Mouse (Mus musculus): ENCODE measurements around the gene Ifna5. TPM values are rescaled to one million over a fixed set of nuclear protein-coding genes. Genes with fewer than 3 reads are reported as not detected.

Gene Ifna5
- polyA plus RNA-seq (2012; rRNA removed; ENCODE audit: low replicate concordance): not detected in 2 replicates

DNA sequence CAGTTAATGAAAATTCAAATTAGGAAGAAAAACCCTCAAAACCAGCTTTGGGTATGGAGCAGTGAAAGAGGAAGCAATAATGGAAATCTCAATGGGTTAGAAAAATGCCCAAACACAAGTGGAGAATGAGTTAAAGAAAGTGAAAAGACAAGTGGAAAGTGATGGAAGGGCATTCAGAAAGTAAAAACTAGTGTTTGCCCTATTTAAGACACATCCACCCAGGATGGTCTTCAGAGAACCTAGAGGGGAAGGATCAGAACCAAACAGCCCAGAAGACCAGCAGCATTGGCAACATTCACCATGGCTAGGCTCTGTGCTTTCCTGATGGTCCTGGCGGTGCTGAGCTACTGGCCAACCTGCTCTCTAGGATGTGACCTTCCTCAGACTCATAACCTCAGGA lies at the start of gene Ifna5:
Gene Ifna5, plus strand, starts transcription at position 301 of the 400 bp plus-strand sequence.

GRCm38 (mm10) chr4:88788402-88788801 lies 46.9 kb upstream of the Ifna5 start, which contains the start of gene Gm13277:
Gm13277 (plus strand) TSS chr4:88788632.

GRCm38 (mm10) chr4:88791250-88791649 lies 44.1 kb upstream of the Ifna5 start, which contains the start of gene Gm13278:
Gm13278 (plus strand) TSS chr4:88791550.

GRCm38 (mm10) chr4:88793936-88794675 lies 41.2 kb upstream of the Ifna5 start, which contains the start of gene Gm13275:
Gm13275 (plus strand) TSS chr4:88794487.

GRCm38 (mm10) chr4:88797097-88797496 lies 38.2 kb upstream of the Ifna5 start, which contains the start of gene Gm13279:
Gm13279 (plus strand) TSS chr4:88797397.

GRCm38 (mm10) chr4:88799365-88799764 lies 36.0 kb upstream of the Ifna5 start, which contains the start of gene Gm13285:
Gm13285 (plus strand) TSS chr4:88799665.

GRCm38 (mm10) chr4:88802954-88803353 lies 32.4 kb upstream of the Ifna5 start, which contains the start of gene Gm13287:
Gm13287 (plus strand) TSS chr4:88803254.

GRCm38 (mm10) chr4:88805231-88805630 lies 30.1 kb upstream of the Ifna5 start, which contains the start of gene Gm13288:
Gm13288 (plus strand) TSS chr4:88805531.

DNA sequence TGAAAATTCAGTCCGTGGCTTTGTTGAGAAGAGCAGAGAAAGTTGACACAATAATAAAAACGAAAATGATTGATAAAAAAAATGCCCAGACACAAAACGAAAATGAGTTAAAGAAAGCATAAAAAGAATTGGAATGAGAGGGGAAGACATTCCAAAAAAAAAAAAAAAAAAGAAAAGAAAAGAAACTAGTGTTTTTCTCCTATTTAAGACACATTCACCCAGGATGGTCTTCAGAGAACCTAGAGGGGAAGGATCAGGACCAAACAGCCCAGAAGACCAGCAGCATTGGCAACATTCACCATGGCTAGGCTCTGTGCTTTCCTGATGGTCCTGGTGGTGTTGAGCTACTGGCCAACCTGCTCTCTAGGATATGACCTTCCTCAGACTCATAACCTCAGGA lies 19.4 kb upstream of the Ifna5 start, which contains the start of gene Ifna7:
Gene Ifna7, plus strand, starts transcription at position 301 of the 400 bp plus-strand sequence.

GRCm38 (mm10) chr4:88819659-88820058 lies 15.7 kb upstream of the Ifna5 start, which contains the start of gene Ifna11:
Ifna11 (plus strand) TSS chr4:88819959.

DNA sequence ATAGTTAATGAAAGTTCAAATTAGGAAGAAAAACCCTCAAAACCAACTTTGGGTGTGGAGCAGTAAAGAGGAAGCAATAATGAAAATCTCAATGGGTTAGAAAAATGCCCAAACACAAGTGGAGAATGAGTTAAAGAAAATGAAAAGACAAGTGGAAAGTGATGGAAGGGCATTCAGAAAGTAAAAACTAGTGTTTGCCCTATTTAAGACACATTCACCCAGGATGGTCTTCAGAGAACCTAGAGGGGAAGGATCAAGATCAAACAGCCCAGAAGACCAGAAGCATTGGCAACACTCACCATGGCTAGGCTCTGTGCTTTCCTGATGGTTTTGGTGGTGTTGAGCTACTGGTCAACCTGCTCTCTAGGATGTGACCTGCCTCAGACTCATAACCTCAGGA lies 8.2 kb upstream of the Ifna5 start, which contains the start of gene Ifna6:
Gene Ifna6, plus strand, starts transcription at position 301 of the 400 bp plus-strand sequence.

GRCm38 (mm10) chr4:88841438-88841911 lies 6.2 kb downstream of the Ifna5 start, which contains the start of gene Ifna4:
Ifna4 (plus strand) TSS chr4:88841861.

GRCm38 (mm10) chr4:88849698-88850097 lies 14.4 kb downstream of the Ifna5 start, which contains the start of gene Ifna1:
Ifna1 (plus strand) TSS chr4:88850087.

DNA sequence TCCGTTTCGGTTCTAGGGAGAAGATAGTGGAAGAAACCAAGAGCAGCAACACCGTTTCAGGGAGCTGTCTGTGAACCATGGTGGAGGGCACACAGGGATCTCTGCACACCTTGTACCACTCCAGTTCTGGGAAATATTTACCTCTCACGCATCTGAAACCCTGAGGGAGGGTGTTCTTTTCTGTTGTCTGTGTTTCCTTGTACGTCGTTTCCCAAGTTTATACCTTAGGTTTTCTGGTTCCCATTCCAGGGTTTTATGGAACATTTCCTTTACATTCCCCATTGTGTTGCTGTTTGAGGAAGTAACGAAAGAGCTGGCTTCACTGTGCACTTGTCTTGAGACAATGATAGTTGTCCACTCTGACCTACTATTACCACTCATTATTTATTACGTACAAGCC lies 44.8 kb downstream of the Ifna5 start, which contains the start of gene Ifne:
Gene Ifne, minus strand, starts transcription at position 101 of the 400 bp plus-strand sequence.

Other genes starting within 250 kb of the Ifna5 start
- not detected in 2 replicates for gene Ifna9, start 243.1 kb upstream of the Ifna5 start, polyA plus RNA-seq (2012; rRNA removed; ENCODE audit: low replicate concordance)
- gene Ifna12, start 232.1 kb upstream of the Ifna5 start, polyA plus RNA-seq (2012; rRNA removed; ENCODE audit: low replicate concordance): not detected in 2 replicates
- gene C87499, start 201.1 kb upstream of the Ifna5 start, polyA plus RNA-seq (2012; rRNA removed; ENCODE audit: low replicate concordance): not detected in 2 replicates
- not detected in 2 replicates for gene Ifna13, start 191.1 kb upstream of the Ifna5 start, polyA plus RNA-seq (2012; rRNA removed; ENCODE audit: low replicate concordance)
- gene Ifna16, start 158.6 kb upstream of the Ifna5 start, polyA plus RNA-seq (2012; rRNA removed; ENCODE audit: low replicate concordance): not detected in 2 replicates
- not detected in 2 replicates for gene Ifna2, start 151.6 kb upstream of the Ifna5 start, polyA plus RNA-seq (2012; rRNA removed; ENCODE audit: low replicate concordance)
- not detected in 2 replicates for gene Ifnab, start 144.2 kb upstream of the Ifna5 start, polyA plus RNA-seq (2012; rRNA removed; ENCODE audit: low replicate concordance)
- gene Gm26566, start 113.7 kb upstream of the Ifna5 start, polyA plus RNA-seq (2012; rRNA removed; ENCODE audit: low replicate concordance): 0.43 TPM in 1 of 2 replicates, not detected in the other
- 16.8 and 23.2 TPM in 2 replicates for gene Klhl9, start 113.1 kb upstream of the Ifna5 start, polyA plus RNA-seq (2012; rRNA removed; ENCODE audit: low replicate concordance)
- not detected in 2 replicates for gene Gm13271, start 80.7 kb upstream of the Ifna5 start, polyA plus RNA-seq (2012; rRNA removed; ENCODE audit: low replicate concordance)
- 0.17 and 0.27 TPM in 2 replicates for gene Gm13283, start 75.4 kb upstream of the Ifna5 start, polyA plus RNA-seq (2012; rRNA removed; ENCODE audit: low replicate concordance)
- not detected in 2 replicates for gene Gm13290, start 61.7 kb upstream of the Ifna5 start, polyA plus RNA-seq (2012; rRNA removed; ENCODE audit: low replicate concordance)
- gene Gm13289, start 58.6 kb upstream of the Ifna5 start, polyA plus RNA-seq (2012; rRNA removed; ENCODE audit: low replicate concordance): not detected in 2 replicates
- gene Gm13272, start 55.7 kb upstream of the Ifna5 start, polyA plus RNA-seq (2012; rRNA removed; ENCODE audit: low replicate concordance): not detected in 2 replicates
- gene Ifnz, start 53.4 kb upstream of the Ifna5 start, polyA plus RNA-seq (2012; rRNA removed; ENCODE audit: low replicate concordance): 0.07 TPM in 1 of 2 replicates, not detected in the other
- gene Gm13276, start 49.8 kb upstream of the Ifna5 start, polyA plus RNA-seq (2012; rRNA removed; ENCODE audit: low replicate concordance): not detected in 2 replicates
- not detected in 2 replicates for gene Gm13277, start 46.9 kb upstream of the Ifna5 start, polyA plus RNA-seq (2012; rRNA removed; ENCODE audit: low replicate concordance)
- gene Gm13278, start 44.0 kb upstream of the Ifna5 start, polyA plus RNA-seq (2012; rRNA removed; ENCODE audit: low replicate concordance): not detected in 2 replicates
- gene Gm13275, start 41.0 kb upstream of the Ifna5 start, polyA plus RNA-seq (2012; rRNA removed; ENCODE audit: low replicate concordance): not detected in 2 replicates
- not detected in 2 replicates for gene Gm13279, start 38.1 kb upstream of the Ifna5 start, polyA plus RNA-seq (2012; rRNA removed; ENCODE audit: low replicate concordance)
- not detected in 2 replicates for gene Gm13285, start 35.9 kb upstream of the Ifna5 start, polyA plus RNA-seq (2012; rRNA removed; ENCODE audit: low replicate concordance)
- not detected in 2 replicates for gene Gm13287, start 32.3 kb upstream of the Ifna5 start, polyA plus RNA-seq (2012; rRNA removed; ENCODE audit: low replicate concordance)
- gene Gm13288, start 30.0 kb upstream of the Ifna5 start, polyA plus RNA-seq (2012; rRNA removed; ENCODE audit: low replicate concordance): not detected in 2 replicates
- gene Ifna7, start 19.3 kb upstream of the Ifna5 start, polyA plus RNA-seq (2012; rRNA removed; ENCODE audit: low replicate concordance): not detected in 2 replicates
- gene Ifna11, start 15.6 kb upstream of the Ifna5 start, polyA plus RNA-seq (2012; rRNA removed; ENCODE audit: low replicate concordance): not detected in 2 replicates
- gene Ifna6, start 8.1 kb upstream of the Ifna5 start, polyA plus RNA-seq (2012; rRNA removed; ENCODE audit: low replicate concordance): not detected in 2 replicates
- not detected in 2 replicates for gene Ifna4, start 6.3 kb downstream of the Ifna5 start, polyA plus RNA-seq (2012; rRNA removed; ENCODE audit: low replicate concordance)
- not detected in 2 replicates for gene Ifna1, start 14.6 kb downstream of the Ifna5 start, polyA plus RNA-seq (2012; rRNA removed; ENCODE audit: low replicate concordance)
- not detected in 2 replicates for gene Ifne, start 44.7 kb downstream of the Ifna5 start, polyA plus RNA-seq (2012; rRNA removed; ENCODE audit: low replicate concordance)

Data from mammary gland, adult 2 months (tissue).